Mouse (Mus musculus) CH12.LX (cell line): Measurements from ENCODE around the gene Coq10a. TPM values are rescaled to one million over a fixed set of nuclear protein-coding genes. Genes with fewer than 3 reads are reported as not detected.

ENCODE experiments used
- DNase-seq: peaks from one replicate; pipeline ENCODE4 v3.0.0-alpha.2; 2013; ENCODE audit errors: extremely low read depth
- H3K27ac ChIP-seq: 2 replicates; pipeline ENCODE4 v1.5.1; 2012; ENCODE audit warnings: low read depth, mild to moderate bottlenecking, control low read depth, moderate library complexity; ENCODE audit not compliant: insufficient read depth
- H3K27me3 ChIP-seq: replicated peaks from 2 replicates; pipeline ENCODE3; 2012; ENCODE audit warnings: inconsistent platforms
- H3K36me3 ChIP-seq, 2 experiments: replicated peaks in 1 of 2; 2 replicates each; pipeline versions ENCODE3 to v1.6.1; 2012; ENCODE audit warnings: inconsistent platforms in 1 of 2, low read length in 1 of 2, mild to moderate bottlenecking in 1 of 2, mixed read lengths in 1 of 2, moderate library complexity in 1 of 2; ENCODE audit not compliant: control insufficient read depth in 1 of 2, insufficient read depth in 1 of 2
- H3K4me1 ChIP-seq, 2 experiments: 2 replicates each; pipeline ENCODE4 v1.6.1; 2012; ENCODE audit warnings: inconsistent platforms in 1 of 2, moderate library complexity in 1 of 2; ENCODE audit not compliant: insufficient read depth in 2 of 2, control insufficient read depth in 1 of 2
- H3K4me2 ChIP-seq: 2 replicates; pipeline ENCODE4 v1.6.1; 2012; ENCODE audit warnings: low read depth, mild to moderate bottlenecking, control low read depth; ENCODE audit not compliant: poor library complexity, insufficient read depth, severe bottlenecking
- H3K4me3 ChIP-seq, 3 experiments: fragments of 150-350 bp in 1 of 3; sonication (generic) in 1 of 3; replicated peaks in 1 of 3; 2 replicates each; pipeline versions ENCODE3 to v1.5.1; 2011 to 2012; ENCODE audit warnings: low read depth in 2 of 3, low read length in 2 of 3, mild to moderate bottlenecking in 2 of 3, moderate library complexity in 2 of 3, control low read depth in 1 of 3, improper control_type of control experiment in 1 of 3, inconsistent platforms in 1 of 3, mixed read lengths in 1 of 3; ENCODE audit not compliant: poor library complexity in 1 of 3
- H3K79me2 ChIP-seq: replicated peaks from 2 replicates; pipeline ENCODE4 v1.6.1; 2012; ENCODE audit warnings: mild to moderate bottlenecking, moderate library complexity; ENCODE audit not compliant: control insufficient read depth, poor library complexity, insufficient read depth, severe bottlenecking; ENCODE audit errors: extremely low read depth
- H3K9ac ChIP-seq: 2 replicates; pipeline ENCODE4 v1.6.1; 2012; ENCODE audit warnings: low read depth, mild to moderate bottlenecking, control low read depth, moderate library complexity; ENCODE audit not compliant: insufficient read depth
- H3K9me3 ChIP-seq: replicated peaks from 2 replicates; pipeline ENCODE3; 2012; ENCODE audit warnings: low read length, inconsistent platforms, mixed read lengths
- CHD1 ChIP-seq: IDR thresholded peaks from 2 replicates; pipeline ENCODE4 v1.6.1; 2012; ENCODE audit warnings: low read depth, low read length, improper control_type of control experiment, inconsistent platforms
- CHD2 ChIP-seq: IDR thresholded peaks from 2 replicates; pipeline ENCODE4 v1.6.1; 2011; ENCODE audit warnings: low read length, improper control_type of control experiment
- CTCF ChIP-seq, 2 experiments: IDR thresholded peaks in 1 of 2; conservative IDR thresholded peaks in 1 of 2; 2 replicates each; pipeline ENCODE4 v1.5.1; 2011 to 2012; ENCODE audit warnings: low read depth in 2 of 2, low read length in 2 of 2, improper control_type of control experiment in 1 of 2, inconsistent platforms in 1 of 2, mild to moderate bottlenecking in 1 of 2, moderate library complexity in 1 of 2
- ELF1 ChIP-seq: IDR thresholded peaks from 2 replicates; pipeline ENCODE4 v1.6.1; 2014; ENCODE audit warnings: low read depth, mild to moderate bottlenecking, inconsistent platforms, low read length, improper control_type of control experiment
- ETS1 ChIP-seq: conservative IDR thresholded peaks from 2 replicates; pipeline ENCODE4 v1.6.1; 2012; ENCODE audit warnings: low read depth, mild to moderate bottlenecking, inconsistent platforms, low read length, improper control_type of control experiment, moderate library complexity
- GABPA ChIP-seq: IDR thresholded peaks from 2 replicates; pipeline ENCODE4 v1.6.1; 2012; ENCODE audit warnings: low read depth, low read length, improper control_type of control experiment, inconsistent platforms; ENCODE audit not compliant: insufficient replicate concordance
- HCFC1 ChIP-seq: IDR thresholded peaks from 2 replicates; pipeline ENCODE4 v1.6.1; 2012; ENCODE audit warnings: low read depth, mild to moderate bottlenecking, inconsistent platforms, low read length, improper control_type of control experiment
- IRF4 ChIP-seq: IDR thresholded peaks from 2 replicates; pipeline ENCODE4 v1.6.1; 2014; ENCODE audit warnings: low read depth, mild to moderate bottlenecking, inconsistent platforms, low read length, improper control_type of control experiment
- JUN ChIP-seq: IDR thresholded peaks from 2 replicates; pipeline ENCODE4 v1.6.1; 2011; ENCODE audit warnings: low read depth, mild to moderate bottlenecking, low read length, improper control_type of control experiment, moderate library complexity; ENCODE audit not compliant: insufficient read depth
- KAT2A ChIP-seq: IDR thresholded peaks from 2 replicates; pipeline ENCODE4 v1.6.1; 2012; ENCODE audit warnings: low read length, improper control_type of control experiment, inconsistent platforms; ENCODE audit not compliant: insufficient replicate concordance
- MAX ChIP-seq: IDR thresholded peaks from 2 replicates; pipeline ENCODE4 v1.6.1; 2011; ENCODE audit warnings: low read length, improper control_type of control experiment
- MAZ ChIP-seq: IDR thresholded peaks from 2 replicates; pipeline ENCODE4 v1.6.1; 2012; ENCODE audit warnings: low read depth, mild to moderate bottlenecking, inconsistent platforms, low read length, improper control_type of control experiment, moderate library complexity
- MEF2A ChIP-seq: IDR thresholded peaks from 2 replicates; pipeline ENCODE4 v1.6.1; 2014; ENCODE audit warnings: low read depth, mild to moderate bottlenecking, inconsistent platforms, low read length, improper control_type of control experiment, borderline replicate concordance
- MXI1 ChIP-seq: IDR thresholded peaks from 2 replicates; pipeline ENCODE4 v1.6.1; 2011; ENCODE audit warnings: mild to moderate bottlenecking, low read depth, low read length, improper control_type of control experiment
- MYC ChIP-seq: IDR thresholded peaks from 2 replicates; pipeline ENCODE4 v1.6.1; 2011; ENCODE audit warnings: low read depth, mild to moderate bottlenecking, improper control_type of control experiment, low read length
- NELFE ChIP-seq: IDR thresholded peaks from 2 replicates; pipeline ENCODE4 v1.6.1; 2011; ENCODE audit warnings: low read depth, low read length, improper control_type of control experiment
- NRF1 ChIP-seq: IDR thresholded peaks from 2 replicates; pipeline ENCODE4 v1.6.1; 2014; ENCODE audit warnings: low read depth, mild to moderate bottlenecking, inconsistent platforms, low read length, improper control_type of control experiment, moderate library complexity
- PAX5 ChIP-seq: IDR thresholded peaks from 2 replicates; pipeline ENCODE4 v1.6.1; 2012; ENCODE audit warnings: low read length, inconsistent platforms, mixed read lengths
- POLR2A ChIP-seq: IDR thresholded peaks from 2 replicates; pipeline ENCODE4 v1.6.1; 2011; ENCODE audit warnings: low read depth, mild to moderate bottlenecking, improper control_type of control experiment, low read length
- POLR2AphosphoS2 ChIP-seq: IDR thresholded peaks from 2 replicates; pipeline ENCODE4 v1.6.1; 2011; ENCODE audit warnings: low read depth, low read length, improper control_type of control experiment
- SIN3A ChIP-seq: IDR thresholded peaks from 2 replicates; pipeline ENCODE4 v1.6.1; 2012; ENCODE audit warnings: low read length, improper control_type of control experiment, inconsistent platforms
- SMC3 ChIP-seq: IDR thresholded peaks from 2 replicates; pipeline ENCODE4 v1.6.1; 2011; ENCODE audit warnings: low read depth, low read length, improper control_type of control experiment
- TCF12 ChIP-seq: IDR thresholded peaks from 2 replicates; pipeline ENCODE4 v1.6.1; 2014; ENCODE audit warnings: low read depth, mild to moderate bottlenecking, inconsistent platforms, low read length, improper control_type of control experiment
- UBTF ChIP-seq: IDR thresholded peaks from 2 replicates; pipeline ENCODE4 v1.6.1; 2012; ENCODE audit warnings: low read depth, mild to moderate bottlenecking, inconsistent platforms, low read length, improper control_type of control experiment, moderate library complexity
- USF1 ChIP-seq: IDR thresholded peaks from 2 replicates; pipeline ENCODE4 v1.6.1; 2014; ENCODE audit warnings: low read depth, mild to moderate bottlenecking, inconsistent platforms, low read length, improper control_type of control experiment
- ZKSCAN1 ChIP-seq: IDR thresholded peaks from 2 replicates; pipeline ENCODE4 v1.6.1; 2012; ENCODE audit warnings: low read depth, inconsistent platforms, low read length, improper control_type of control experiment, borderline replicate concordance
- ZMIZ1 ChIP-seq: IDR thresholded peaks from 2 replicates; pipeline ENCODE4 v1.6.1; 2012; ENCODE audit warnings: low read depth, mild to moderate bottlenecking, inconsistent platforms, low read length, improper control_type of control experiment
- ZNF384 ChIP-seq: IDR thresholded peaks from 2 replicates; pipeline ENCODE4 v1.6.1; 2012; ENCODE audit warnings: low read depth, low read length, improper control_type of control experiment, inconsistent platforms
- dilution Hi-C: fragments of 300-500 bp; cut with MboI; formaldehyde crosslinking; loops from 2 replicates; pipeline ENCODE4 v1.14.3; 2020; ENCODE audit warnings: low sequenced_read_pairs; ENCODE audit not compliant: extremely low pct_unique_long_range_greater_than_20kb, extremely low pct_ligation_motif_present
- in situ Hi-C: fragments of 300-500 bp; cut with MboI; formaldehyde crosslinking; loops from 3 replicates; pipeline ENCODE4 v1.14.3; 2019; ENCODE audit warnings: low sequenced_read_pairs, low pct_ligation_motif_present, low pct_unique_long_range_greater_than_20kb, mixed read lengths
- polyA plus RNA-seq: library from polyadenylated mRNA; unstranded; fragments of >175 nt; gene quantifications from 2 replicates; pipeline ENCODE4 v1.2.1, GENCODE M21; 2012; ENCODE audit warnings: low read depth; ENCODE audit not compliant: insufficient read length
- total RNA-seq, 2 experiments: library from RNA; depleted of rRNA; stranded (reverse); fragments of 300-350 nt in 1 of 2; fragments of >200 nt in 1 of 2; gene quantifications; 2 replicates each; pipeline ENCODE4 v1.2.3; 2012 to 2014

Gene Coq10a
- total RNA-seq (2012; rRNA removed) (8.4 and 11.1 TPM in 2 replicates), total RNA-seq (2014; rRNA removed) (5.7 and 7.7 TPM in 2 replicates), polyA plus RNA-seq (8.6 and 12.1 TPM in 2 replicates)

DNA sequence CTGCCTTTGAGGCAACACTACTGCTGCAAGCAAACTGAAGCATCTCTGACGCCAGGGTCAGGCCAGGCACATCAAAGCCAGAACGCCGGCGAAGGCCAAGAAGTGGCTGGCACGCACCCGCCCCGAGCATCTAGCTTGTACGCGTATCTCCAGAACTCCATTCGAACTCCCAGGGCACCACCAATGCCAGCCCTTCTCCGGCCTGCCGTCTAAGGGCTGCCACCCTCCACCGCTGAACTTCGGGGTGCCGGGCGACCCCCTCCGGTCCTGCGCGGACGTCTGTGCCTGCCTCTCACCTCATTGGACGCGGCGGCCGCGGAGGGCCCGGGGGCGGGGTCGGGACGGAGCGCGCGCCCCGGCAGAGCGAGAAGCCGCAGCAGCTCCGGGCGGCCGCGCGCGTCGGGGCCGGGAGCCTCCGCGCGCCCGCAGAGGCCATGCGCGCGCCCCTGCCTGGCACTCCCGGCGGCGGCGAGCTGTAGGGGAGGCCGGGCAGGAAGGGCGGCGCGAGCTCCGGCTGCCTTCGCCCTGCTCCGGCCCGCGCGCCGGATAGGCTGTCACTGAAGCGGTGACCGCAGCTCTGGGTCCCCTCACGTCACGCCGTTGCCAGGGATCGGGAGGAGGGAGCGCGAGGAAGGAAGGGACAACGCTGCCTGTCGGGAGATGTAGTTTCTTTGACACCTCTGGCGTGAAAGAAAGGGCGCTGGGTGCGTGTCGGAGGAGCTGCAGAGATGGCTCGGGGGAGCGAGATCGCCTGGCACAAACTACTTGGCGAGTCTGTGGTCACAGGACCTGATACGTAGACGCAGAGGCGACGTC is at the start of gene Coq10a:
Gene Coq10a, minus strand, starts transcription at position 596 of the 816 bp plus-strand sequence.
- H3K36me3 ChIP-seq: peaks cover 10 to 23% of the 10 kb centered on the region in 2 experiments
- H3K9me3 ChIP-seq: no peaks in the 10 kb centered on the region
- dilution Hi-C loops: no loop called here
- peak; percentile 88 for DNase-seq
- no peaks in the 10 kb centered on the region for H3K27me3 ChIP-seq
- peaks cover 3 to 22% of the 10 kb centered on the region in 2 experiments; a peak in 3 of 4 replicates for H3K4me1 ChIP-seq
- H3K4me3 ChIP-seq: peak within 1 kb of the TSS; percentile 68 to 93 (median 80)
- peak within 1 kb of the TSS; percentile 77 for H3K9ac ChIP-seq
- peak within 1 kb of the TSS; percentile 99 for H3K27ac ChIP-seq
- peak within 1 kb of the TSS; percentile 73 for H3K4me2 ChIP-seq
- peak; percentile 60; the same call in 1 of the 2 replicates for TF ChIP-seq IRF4
- TF ChIP-seq MEF2A: 0 out of 2 replicates have a peak, but pooled peaks have one; percentile 25
- TF ChIP-seq UBTF: peak; percentile 82
- peak; percentile 74 for TF ChIP-seq POLR2A
- no peak for TF ChIP-seq ZKSCAN1
- TF ChIP-seq SIN3A: peak; percentile 82
- peak; percentile 47 for TF ChIP-seq ELF1
- peak; percentile 61 for TF ChIP-seq MAX
- TF ChIP-seq GABPA: no peak; the same call in 1 of the 2 replicates
- no peak for TF ChIP-seq SMC3
- peak; percentile 46 for TF ChIP-seq NRF1
- peak; percentile 70; the same call in 1 of the 2 replicates for TF ChIP-seq MXI1
- peak; percentile 15; the same call in 1 of the 2 replicates for TF ChIP-seq USF1
- no peak for TF ChIP-seq MYC
- TF ChIP-seq ZMIZ1: peak; percentile 76
- TF ChIP-seq HCFC1: peak; percentile 84
- peak; percentile 72 for TF ChIP-seq TCF12
- peak; percentile 91 for TF ChIP-seq NELFE
- H3K79me2 ChIP-seq: no peaks in the 10 kb centered on the region
- in situ Hi-C loops: no loop called here

DNA sequence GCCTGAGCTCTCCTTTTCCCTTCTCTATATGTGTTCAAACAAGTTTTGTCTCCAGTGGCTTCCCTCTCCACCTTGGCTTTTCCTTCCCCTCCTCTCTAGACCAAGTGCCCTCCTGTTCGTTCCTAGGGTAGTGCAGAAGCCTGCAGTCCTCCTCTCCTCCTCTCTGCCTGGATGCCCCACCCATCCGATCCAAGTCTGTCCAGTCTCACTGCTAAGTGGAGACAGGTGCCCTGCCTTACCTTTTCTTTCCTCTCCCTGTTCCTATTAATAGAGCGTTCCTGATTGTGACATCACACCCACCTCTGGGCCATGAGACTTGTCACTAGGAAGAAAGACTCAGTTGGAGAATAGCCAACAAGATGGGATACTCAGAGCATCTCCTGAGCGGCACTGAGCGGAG is 46.1 kb upstream of the Coq10a start:
- dilution Hi-C loops: no loop called here
- Histone ChIP-seq H3K4me1 (peaks cover 0 to 16% of the 10 kb centered on the region in 2 experiments; a peak in 2 of 4 replicates), H3K4me2 (no peak overlapping the region), H3K79me2 (peaks cover 20% of the 10 kb centered on the region), H3K9ac (no peak overlapping the region), H3K27me3 (no peaks in the 10 kb centered on the region), H3K27ac (no peak overlapping the region), H3K36me3 (peaks cover 23 to 55% of the 10 kb centered on the region in 2 experiments), H3K9me3 (no peaks in the 10 kb centered on the region), H3K4me3 (no peak overlapping the region)
- DNase-seq: no peak
- in situ Hi-C loops: no loop called here
- TF ChIP-seq CHD1: no peak
- TF ChIP-seq POLR2AphosphoS2: no peak
- TF ChIP-seq MXI1: no peak
- TF ChIP-seq NELFE: no peak
- TF ChIP-seq KAT2A: no peak
- TF ChIP-seq UBTF: no peak
- TF ChIP-seq SIN3A: no peak
- no peak for TF ChIP-seq ZMIZ1
- TF ChIP-seq ETS1: no peak
- TF ChIP-seq NRF1: no peak
- TF ChIP-seq CTCF (conservative IDR thresholded peaks at IDR 0.05 in 1 of 2, IDR thresholded peaks at IDR 0.05 in 1 of 2; ENCODE audit: low read depth in 2 of 2, low read length in 2 of 2): no peak
- TF ChIP-seq SMC3: no peak
- TF ChIP-seq PAX5: no peak
- TF ChIP-seq CHD2: no peak
- no peak for TF ChIP-seq ZNF384
- no peak for TF ChIP-seq JUN
- no peak for TF ChIP-seq MAZ
- no peak for TF ChIP-seq USF1
